Mouse (Mus musculus) C2C12 (cell line): ENCODE results near the gene Tmem231. TPM values are rescaled to one million over a fixed set of nuclear protein-coding genes. Genes with fewer than 3 reads are reported as not detected.

ENCODE experiments used
- H3K27me3 ChIP-seq: one replicate; pipeline ENCODE4 v1.6.1; 2011; ENCODE audit not compliant: control insufficient read depth, insufficient read depth, insufficient read length
- H3K36me3 ChIP-seq: one replicate; pipeline ENCODE4 v1.6.1; 2011; ENCODE audit not compliant: control insufficient read depth, insufficient read depth
- H3K4me3 ChIP-seq: one replicate; pipeline ENCODE4 v1.5.1; 2011; ENCODE audit warnings: mild to moderate bottlenecking, control low read depth; ENCODE audit not compliant: poor library complexity, insufficient read depth, severe bottlenecking
- H3K79me2 ChIP-seq: one replicate; pipeline ENCODE4 v1.6.1; 2011; ENCODE audit not compliant: control insufficient read depth, insufficient read depth
- H3K79me3 ChIP-seq: one replicate; pipeline ENCODE4 v1.6.1; 2011; ENCODE audit warnings: low read depth, control low read depth
- H3ac ChIP-seq: one replicate; pipeline ENCODE3; 2011; ENCODE audit warnings: low read depth; ENCODE audit not compliant: control insufficient read depth, insufficient read length
- CEBPB ChIP-seq: IDR thresholded peaks from one replicate; pipeline ENCODE4 v1.6.1; 2011; ENCODE audit warnings: low read depth, mild to moderate bottlenecking, control low read depth, moderate library complexity
- CTCF ChIP-seq: IDR thresholded peaks from one replicate; pipeline ENCODE4 v1.5.1; 2011; ENCODE audit not compliant: control insufficient read depth, insufficient read depth, insufficient read length
- FOSL1 ChIP-seq: IDR thresholded peaks from one replicate; pipeline ENCODE4 v1.8.0; 2011; ENCODE audit warnings: mild to moderate bottlenecking, low read length; ENCODE audit not compliant: poor library complexity, insufficient read depth, severe bottlenecking
- MAX ChIP-seq: IDR thresholded peaks from one replicate; pipeline ENCODE4 v1.6.1; 2011; ENCODE audit warnings: mild to moderate bottlenecking, control low read depth
- MYOD1 ChIP-seq: IDR thresholded peaks from one replicate; pipeline ENCODE4 v1.6.1; 2011; ENCODE audit warnings: low read depth; ENCODE audit not compliant: control insufficient read depth, insufficient read length
- MYOG ChIP-seq: IDR thresholded peaks from one replicate; pipeline ENCODE4 v1.6.1; 2011; ENCODE audit not compliant: control insufficient read depth, insufficient read length; ENCODE audit errors: extremely low read depth
- USF1 ChIP-seq: IDR thresholded peaks from one replicate; pipeline ENCODE4 v1.6.1; 2011; ENCODE audit warnings: low read depth, mild to moderate bottlenecking, control low read depth, moderate library complexity
- polyA plus RNA-seq: library from polyadenylated mRNA; unstranded; fragments of >200 nt; fragmentation: generic; extraction: Trizol; gene quantifications from one replicate; pipeline ENCODE4 v1.2.1, GENCODE M21; 2012; ENCODE audit warnings: missing spikeins

The Tmem231 gene
- polyA plus RNA-seq, 1 experiment = 2.2 TPM

- TF ChIP-seq FOSL1 = no peak
- no peak for TF ChIP-seq MAX
- no peak for TF ChIP-seq CTCF
- no peak for TF ChIP-seq CEBPB
- TF ChIP-seq USF1 = no peak
- no peak for TF ChIP-seq MYOG
- no peak for TF ChIP-seq MYOD1
- Histone ChIP-seq H3K36me3 (no peaks in the 10 kb centered on the region), H3K79me3 (no peaks in the 10 kb centered on the region), H3ac (no peak overlapping the region), H3K79me2 (no peaks in the 10 kb centered on the region), H3K27me3 (no peaks in the 10 kb centered on the region), H3K4me3 (no peak overlapping the region)
Measured at GRCm38 (mm10) chr8:111868664-111869063, 65.0 kb downstream of the Tmem231 start.

GRCm38 (mm10) chr8:111865857-111866256, 67.8 kb downstream of the Tmem231 start:
- Histone ChIP-seq H3K4me3 (no peak overlapping the region), H3K36me3 (no peaks in the 10 kb centered on the region), H3ac (no peak overlapping the region), H3K79me2 (no peaks in the 10 kb centered on the region), H3K27me3 (no peaks in the 10 kb centered on the region), H3K79me3 (no peaks in the 10 kb centered on the region)
- TF ChIP-seq MAX = no peak
- TF ChIP-seq CEBPB = no peak
- TF ChIP-seq USF1 = no peak
- TF ChIP-seq CTCF = no peak
- no peak for TF ChIP-seq MYOD1
- TF ChIP-seq FOSL1 = no peak
- no peak for TF ChIP-seq MYOG

GRCm38 (mm10) chr8:111865130-111865852, 68.4 kb downstream of the Tmem231 start:
- Histone ChIP-seq H3K27me3 (no peaks in the 10 kb centered on the region), H3K79me2 (no peaks in the 10 kb centered on the region), H3K36me3 (no peaks in the 10 kb centered on the region), H3K79me3 (no peaks in the 10 kb centered on the region), H3K4me3 (no peak overlapping the region), H3ac (no peak overlapping the region)
- no peak for TF ChIP-seq CTCF
- TF ChIP-seq MYOD1 = no peak
- no peak for TF ChIP-seq MAX
- no peak for TF ChIP-seq CEBPB
- no peak for TF ChIP-seq USF1
- no peak for TF ChIP-seq MYOG
- TF ChIP-seq FOSL1 = no peak

- no peak for TF ChIP-seq MYOG
- no peak for TF ChIP-seq CTCF
- no peak for TF ChIP-seq CEBPB
- no peak for TF ChIP-seq MYOD1
- no peak for TF ChIP-seq MAX
- TF ChIP-seq USF1 = no peak
- TF ChIP-seq FOSL1 = no peak
- Histone ChIP-seq H3K79me2 (no peaks in the 10 kb centered on the region), H3ac (no peak overlapping the region), H3K4me3 (no peak overlapping the region), H3K36me3 (no peaks in the 10 kb centered on the region), H3K27me3 (no peaks in the 10 kb centered on the region), H3K79me3 (no peaks in the 10 kb centered on the region)
Measured at GRCm38 (mm10) chr8:111864648-111865047, 69.0 kb downstream of the Tmem231 start.

GRCm38 (mm10) chr8:111863280-111863679, 70.4 kb downstream of the Tmem231 start:
- H3K79me3 ChIP-seq = no peaks in the 10 kb centered on the region
- no peak overlapping the region for H3K4me3 ChIP-seq
- H3K36me3 ChIP-seq = no peaks in the 10 kb centered on the region
- no peak for TF ChIP-seq CEBPB
- no peak for TF ChIP-seq MYOG
- no peak for TF ChIP-seq USF1
- no peak for TF ChIP-seq MAX
- TF ChIP-seq CTCF = no peak
- TF ChIP-seq MYOD1 = no peak
- no peak for TF ChIP-seq FOSL1
- H3ac ChIP-seq = no peak overlapping the region
- no peaks in the 10 kb centered on the region for H3K79me2 ChIP-seq
- no peaks in the 10 kb centered on the region for H3K27me3 ChIP-seq

Other genes starting within 250 kb of the Tmem231 start
- gene Ctrb1, start 242.9 kb downstream of the Tmem231 start, polyA plus RNA-seq = 1.5 TPM
- 136 TPM for gene Bcar1, start 190.1 kb downstream of the Tmem231 start, polyA plus RNA-seq
- 58.8 TPM for gene Cfdp1, start 79.6 kb downstream of the Tmem231 start, polyA plus RNA-seq
- 1.1 TPM for gene Tmem170, start 57.1 kb downstream of the Tmem231 start, polyA plus RNA-seq
- gene Chst5, start 23.4 kb downstream of the Tmem231 start, polyA plus RNA-seq = not detected
- 44.6 TPM for gene Gabarapl2, start 6.8 kb upstream of the Tmem231 start, polyA plus RNA-seq
- gene Adat1, start 58.4 kb upstream of the Tmem231 start, polyA plus RNA-seq = 4.0 TPM
- gene Kars, start 77.4 kb upstream of the Tmem231 start, polyA plus RNA-seq = 205 TPM
- 5.8 TPM for gene Terf2ip, start 77.5 kb upstream of the Tmem231 start, polyA plus RNA-seq
- gene Gm6793, start 81.2 kb upstream of the Tmem231 start, polyA plus RNA-seq = 0.23 TPM